Mouse (Mus musculus) embryonic fibroblast, embryonic 13.5 days (primary cell): ENCODE data around the gene Fam213a. TPM values are rescaled to one million over a fixed set of nuclear protein-coding genes. Genes with fewer than 3 reads are reported as not detected.

Experiments
- H3K27ac ChIP-seq: 2 replicates; pipeline ENCODE4 v1.5.1; 2012; ENCODE audit warnings: low read length, control low read depth, inconsistent platforms; ENCODE audit not compliant: insufficient read depth
- H3K4me1 ChIP-seq: 2 replicates; pipeline ENCODE4 v1.6.1; 2011; ENCODE audit warnings: low read length; ENCODE audit not compliant: control insufficient read depth, insufficient read depth
- H3K4me3 ChIP-seq: 2 replicates; pipeline ENCODE4 v1.5.1; 2011; ENCODE audit warnings: mild to moderate bottlenecking, control low read depth, low read length; ENCODE audit not compliant: insufficient read depth
- CTCF ChIP-seq: IDR thresholded peaks from 2 replicates; pipeline ENCODE4 v1.5.1; 2011; ENCODE audit warnings: mild to moderate bottlenecking, control low read depth, low read length, moderate library complexity, borderline replicate concordance; ENCODE audit not compliant: insufficient read depth
- POLR2A ChIP-seq: IDR thresholded peaks from 2 replicates; pipeline ENCODE4 v1.6.1; 2011; ENCODE audit warnings: low read depth, mild to moderate bottlenecking, control low read depth, low read length, moderate library complexity
- polyA plus RNA-seq: library from polyadenylated mRNA; stranded (reverse); fragments of >200 nt; gene quantifications from 2 replicates; pipeline ENCODE4 v1.2.4, GENCODE M21; 2011; ENCODE audit warnings: low read depth; ENCODE audit not compliant: missing spikeins, insufficient read length

The Fam213a gene
- polyA plus RNA-seq, 1 experiment: 11.3 TPM

DNA sequence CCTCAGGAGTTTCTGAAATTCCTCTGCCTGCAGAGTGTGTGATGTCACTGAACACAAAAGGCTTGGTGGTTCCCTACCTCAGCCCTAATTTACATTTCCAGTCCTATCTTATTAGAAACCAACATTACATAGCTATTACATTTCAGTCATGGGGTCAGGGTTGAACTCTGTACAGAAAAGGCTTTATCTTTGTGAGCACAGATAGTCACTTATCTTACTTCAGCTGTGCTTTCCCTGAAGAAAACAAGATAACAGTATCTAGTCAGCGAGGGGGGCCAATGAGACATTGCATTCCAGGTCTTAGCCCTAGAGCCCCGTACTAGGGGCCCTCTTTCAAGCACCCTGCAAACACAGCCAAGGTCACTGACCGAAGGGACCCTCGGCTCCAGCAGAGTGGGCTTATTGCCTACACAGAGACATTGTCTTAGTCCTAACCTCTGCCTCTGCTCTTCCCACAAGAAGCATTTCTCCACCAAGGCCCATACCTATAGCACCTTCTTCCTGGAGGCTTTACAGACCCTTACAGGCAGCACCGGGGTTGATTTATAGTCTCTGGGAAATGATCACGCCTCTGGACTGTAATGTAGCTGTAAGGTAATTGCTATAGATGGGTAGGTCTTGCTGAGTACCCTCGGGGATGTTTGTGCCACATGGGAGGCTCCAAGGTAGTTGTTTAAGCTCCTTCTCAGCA lies 12.2 kb upstream of the Fam213a start:
- TF ChIP-seq CTCF: no peak
- no peak for TF ChIP-seq POLR2A
- Histone ChIP-seq H3K4me1 (no peaks in the 10 kb centered on the region), H3K27ac (no peak overlapping the region), H3K4me3 (no peak overlapping the region)

DNA sequence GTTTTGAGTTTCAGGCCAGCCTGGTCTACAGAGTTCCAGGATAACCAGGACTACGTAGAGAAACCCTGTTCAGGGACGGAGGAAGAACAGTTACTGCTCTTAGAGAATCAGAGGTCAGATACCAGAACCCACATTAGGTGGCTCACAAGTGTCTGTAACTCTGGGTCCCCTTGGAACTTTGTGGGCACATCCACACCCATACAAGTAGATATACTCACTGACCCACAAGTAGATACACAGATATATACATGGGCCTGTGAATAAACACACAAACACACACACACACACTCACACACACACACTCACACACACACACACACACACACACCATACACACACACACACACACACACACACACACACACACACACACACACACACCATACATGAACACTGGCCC lies 11.5 kb upstream of the Fam213a start:
- no peaks in the 10 kb centered on the region for H3K4me1 ChIP-seq
- H3K4me3 ChIP-seq: no peak overlapping the region
- no peak for TF ChIP-seq CTCF
- H3K27ac ChIP-seq: no peak overlapping the region

DNA sequence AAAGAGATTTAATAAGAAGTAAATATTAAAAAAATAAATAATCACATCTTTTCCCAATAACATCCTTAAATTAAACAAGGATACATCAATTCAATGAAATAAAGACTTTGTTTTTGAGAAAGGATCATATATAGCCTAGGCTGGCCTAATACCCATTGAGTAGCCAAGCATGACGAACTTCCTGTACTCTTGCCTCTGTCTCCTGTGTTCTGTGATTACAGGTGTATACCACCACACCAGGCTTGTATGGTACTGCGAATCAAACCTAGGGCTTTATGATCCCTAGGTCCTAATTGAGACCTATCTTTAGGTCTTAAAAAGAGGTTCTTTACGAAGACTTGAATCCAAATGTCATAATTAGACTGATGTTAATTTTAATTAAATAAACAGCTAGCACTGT lies 7.7 kb upstream of the Fam213a start:
- H3K4me3 ChIP-seq: no peak overlapping the region
- H3K4me1 ChIP-seq: peaks cover 8% of the 10 kb centered on the region; the same call in 1 of the 2 replicates
- TF ChIP-seq CTCF: no peak
- no peak for TF ChIP-seq POLR2A
- H3K27ac ChIP-seq: no peak overlapping the region

DNA sequence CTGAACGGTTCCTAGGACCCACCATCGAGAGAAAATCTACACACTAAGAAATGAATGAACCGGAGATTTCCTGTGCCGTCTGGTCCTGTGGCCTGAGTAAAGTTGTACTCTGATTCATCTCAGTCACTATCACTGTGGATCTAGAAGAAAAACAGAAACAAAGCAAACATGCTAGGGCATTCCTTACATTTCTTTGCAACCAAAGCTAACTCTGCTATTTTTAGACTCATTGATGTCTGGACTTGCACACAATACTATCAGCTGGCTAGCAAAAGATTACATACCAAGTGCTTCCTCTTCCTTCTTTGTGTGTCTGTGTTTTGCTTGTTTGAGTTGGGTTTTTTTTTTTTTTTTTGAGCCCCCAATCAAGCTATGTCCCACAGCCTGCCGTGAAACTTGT lies 3.9 kb upstream of the Fam213a start:
- H3K4me1 ChIP-seq: peaks cover 8% of the 10 kb centered on the region; the same call in 1 of the 2 replicates
- no peak overlapping the region for H3K4me3 ChIP-seq
- TF ChIP-seq CTCF: no peak
- TF ChIP-seq POLR2A: no peak
- peak overlapping the region; percentile 70; the same call in 1 of the 2 replicates for H3K27ac ChIP-seq

DNA sequence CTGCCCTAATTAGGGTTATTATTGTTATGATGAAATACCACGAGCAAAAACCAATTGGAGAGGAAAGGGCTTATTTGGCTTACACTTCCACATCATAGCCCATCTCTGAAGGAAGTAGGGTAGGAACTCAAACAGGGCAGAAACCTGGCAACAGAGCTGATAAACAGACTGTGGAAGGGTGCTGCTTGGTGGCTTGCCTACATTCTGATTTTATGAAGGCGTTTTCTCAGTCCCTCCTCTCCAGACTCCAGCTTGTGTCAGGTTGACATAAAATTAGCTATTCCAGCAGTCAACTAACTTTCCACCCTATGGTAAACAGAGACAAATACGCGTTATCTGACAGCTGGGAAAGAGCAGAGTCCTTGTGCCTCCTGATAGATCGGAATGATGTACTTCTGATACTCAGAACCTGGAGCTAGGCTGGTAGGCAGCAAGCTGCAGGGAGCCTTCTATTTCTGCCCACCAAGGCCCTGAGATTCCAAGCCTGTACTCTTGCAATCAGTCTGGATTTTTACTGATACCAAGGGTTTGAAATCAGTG lies 1.2 kb upstream of the Fam213a start:
- Histone ChIP-seq H3K4me3 (no peak overlapping the region), H3K27ac (no peak overlapping the region), H3K4me1 (peaks cover 8% of the 10 kb centered on the region; the same call in 1 of the 2 replicates)
- TF ChIP-seq POLR2A (no peak), CTCF (no peak)

DNA sequence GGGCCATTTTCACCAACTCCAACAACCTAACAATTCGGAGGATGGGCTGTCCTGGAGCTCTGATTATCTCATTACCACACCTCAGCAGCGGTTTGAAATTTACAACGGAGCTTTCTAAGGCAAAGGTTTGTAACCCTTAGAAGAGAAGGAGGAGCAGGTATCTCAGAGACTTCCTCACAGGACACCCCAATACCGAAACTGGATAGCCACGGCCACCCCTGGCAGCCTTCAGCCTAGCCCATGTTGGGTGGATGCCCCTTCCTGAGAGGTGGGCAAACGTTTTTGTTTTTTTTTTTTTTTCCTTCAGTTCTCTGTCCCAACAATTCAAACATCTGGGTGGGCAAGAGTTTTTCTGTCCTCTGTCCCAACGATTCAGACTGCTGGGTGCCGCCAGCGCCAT lies 445 bp downstream of the Fam213a start:
- H3K27ac ChIP-seq: no peak overlapping the region
- peak overlapping the region; percentile 50 for H3K4me3 ChIP-seq
- peaks cover 8% of the 10 kb centered on the region; the same call in 1 of the 2 replicates for H3K4me1 ChIP-seq
- no peak for TF ChIP-seq POLR2A

DNA sequence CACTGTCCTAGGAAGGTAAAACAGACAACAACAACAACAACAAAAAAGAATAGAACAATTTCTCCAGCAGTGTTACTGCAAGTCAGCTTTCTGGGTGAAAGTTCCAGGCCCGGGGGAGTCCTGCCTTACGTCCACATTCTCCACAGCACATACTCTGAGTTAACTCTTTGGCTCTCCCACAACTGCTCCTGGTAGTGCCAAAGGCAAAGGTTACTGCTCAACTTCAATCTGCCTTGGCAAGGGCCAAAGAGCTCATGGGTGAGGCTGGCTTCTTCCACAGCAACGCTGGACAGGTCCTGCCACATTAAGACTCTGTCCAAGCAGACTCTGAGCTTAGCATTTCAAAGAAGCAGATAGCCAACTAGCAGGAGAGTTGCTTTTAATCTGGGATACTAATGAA lies 1.7 kb downstream of the Fam213a start:
- TF ChIP-seq CTCF (no peak), POLR2A (no peak)
- H3K4me1 ChIP-seq: peaks cover 1% of the 10 kb centered on the region; the same call in 1 of the 2 replicates
- no peak overlapping the region for H3K4me3 ChIP-seq
- no peak overlapping the region for H3K27ac ChIP-seq

DNA sequence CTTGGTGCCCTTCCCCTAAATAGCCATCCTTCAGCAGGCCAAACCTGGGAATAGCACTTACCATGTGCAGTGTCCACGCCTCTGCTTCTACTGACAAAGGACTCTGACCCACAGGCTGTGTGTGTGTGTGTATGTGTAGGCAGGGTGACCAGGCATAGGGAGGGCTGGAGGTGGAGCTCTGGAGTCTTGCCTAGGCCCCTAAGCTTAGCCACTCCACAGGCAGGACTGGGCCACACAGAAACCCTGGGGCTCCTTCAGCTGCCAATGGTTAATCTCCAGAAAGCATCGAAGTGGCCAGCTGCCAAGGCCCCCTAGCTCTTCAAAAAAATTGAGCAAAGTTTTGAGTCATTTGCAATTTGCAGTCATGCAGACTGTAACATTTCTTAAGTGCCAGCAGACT lies 5.5 kb downstream of the Fam213a start:
- Histone ChIP-seq H3K4me3 (no peak overlapping the region), H3K4me1 (no peaks in the 10 kb centered on the region), H3K27ac (no peak overlapping the region)
- no peak for TF ChIP-seq POLR2A

DNA sequence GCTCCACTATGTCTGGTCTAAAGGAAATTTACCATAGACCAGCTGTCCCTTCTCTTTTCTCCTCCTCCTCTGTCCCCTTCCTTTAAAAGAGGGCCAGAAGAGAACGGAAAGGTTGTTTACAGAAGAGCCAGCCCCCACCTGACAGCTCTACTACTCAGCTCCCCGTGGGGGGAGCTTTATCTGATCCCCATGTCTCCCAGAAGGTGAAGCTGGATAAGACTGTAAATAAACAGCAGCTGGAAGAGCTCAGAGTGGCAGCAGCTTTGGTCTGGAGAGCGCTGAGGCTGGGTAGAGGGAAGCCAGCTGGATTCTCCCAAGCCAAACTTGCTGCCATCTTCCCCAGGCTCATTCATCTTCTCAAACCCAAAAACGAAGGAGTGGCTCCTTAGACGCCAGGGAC lies 5.9 kb downstream of the Fam213a start:
- no peak for TF ChIP-seq POLR2A
- no peak for TF ChIP-seq CTCF
- no peak overlapping the region for H3K4me3 ChIP-seq
- no peaks in the 10 kb centered on the region for H3K4me1 ChIP-seq
- H3K27ac ChIP-seq: no peak overlapping the region

DNA sequence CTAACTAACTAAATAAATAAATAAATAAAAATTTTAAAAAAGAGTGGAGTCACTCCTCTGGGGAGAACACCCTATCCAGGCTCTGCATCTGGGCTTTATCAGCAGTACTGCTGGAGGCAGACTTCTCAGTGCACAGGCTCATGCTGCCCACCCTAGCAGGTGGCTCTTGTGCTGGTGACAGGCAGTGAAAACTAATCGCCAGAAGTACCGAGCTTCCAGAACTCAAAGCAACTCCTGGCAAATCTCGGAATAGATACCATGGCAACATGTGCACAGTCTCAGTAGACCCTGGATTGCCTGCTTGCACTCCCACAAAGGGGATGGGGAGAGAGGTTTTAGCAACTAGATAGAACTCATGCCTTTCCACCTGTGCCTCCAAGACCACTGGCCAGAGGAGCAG lies 6.7 kb downstream of the Fam213a start:
- no peak for TF ChIP-seq CTCF
- TF ChIP-seq POLR2A: no peak
- H3K27ac ChIP-seq: no peak overlapping the region

More for the DNA sequence above, 6.7 kb downstream of the Fam213a start:
- Histone ChIP-seq H3K4me3 (no peak overlapping the region), H3K4me1 (no peaks in the 10 kb centered on the region)
